Mouse (Mus musculus) MEL (cell line): ENCODE results near the gene Fam102a. TPM values are rescaled to one million over a fixed set of nuclear protein-coding genes. Genes with fewer than 3 reads are reported as not detected.

Source experiments
- DNase-seq: peaks from one replicate; pipeline ENCODE4 v3.0.0; 2011; ENCODE audit warnings: low read depth, low spot score
- H3K27ac ChIP-seq: 2 replicates; pipeline ENCODE4 v1.5.1; 2012; ENCODE audit warnings: low read depth, mild to moderate bottlenecking, control low read depth, low read length, moderate library complexity; ENCODE audit not compliant: control insufficient read depth
- H3K27me3 ChIP-seq, 2 experiments: fragments of 150-350 bp in 1 of 2; sonication (generic) in 1 of 2; 2 replicates each; pipeline ENCODE4 v1.6.1; 2012; ENCODE audit warnings: low read length in 2 of 2, mild to moderate bottlenecking in 2 of 2, improper control_type of control experiment in 1 of 2, moderate library complexity in 1 of 2; ENCODE audit not compliant: insufficient read depth in 2 of 2, control insufficient read depth in 1 of 2
- H3K36me3 ChIP-seq, 2 experiments: 2 replicates each; pipeline ENCODE4 v1.6.1; 2012 to 2014; ENCODE audit warnings: low read length in 2 of 2, improper control_type of control experiment in 1 of 2, inconsistent platforms in 1 of 2, mild to moderate bottlenecking in 1 of 2; ENCODE audit not compliant: insufficient read depth in 2 of 2, control insufficient read depth in 1 of 2
- H3K4me1 ChIP-seq, 2 experiments: fragments of 150-350 bp in 1 of 2; sonication (generic) in 1 of 2; 2 replicates each; pipeline ENCODE4 v1.6.1; 2012; ENCODE audit warnings: low read length in 2 of 2, improper control_type of control experiment in 1 of 2, mild to moderate bottlenecking in 1 of 2; ENCODE audit not compliant: insufficient read depth in 2 of 2, control insufficient read depth in 1 of 2
- H3K4me3 ChIP-seq, 2 experiments: fragments of 150-350 bp in 1 of 2; sonication (generic) in 1 of 2; 2 replicates each; pipeline ENCODE4 v1.5.1; 2012; ENCODE audit warnings: low read depth in 2 of 2, low read length in 2 of 2, mild to moderate bottlenecking in 2 of 2, moderate library complexity in 2 of 2, control low read depth in 1 of 2, improper control_type of control experiment in 1 of 2; ENCODE audit not compliant: control insufficient read depth in 1 of 2, insufficient read depth in 1 of 2
- H3K79me2 ChIP-seq: 2 replicates; pipeline ENCODE4 v1.6.1; 2012; ENCODE audit warnings: mild to moderate bottlenecking, low read length, moderate library complexity; ENCODE audit not compliant: control insufficient read depth, poor library complexity, insufficient read depth
- H3K9ac ChIP-seq: 2 replicates; pipeline ENCODE4 v1.6.1; 2012; ENCODE audit warnings: low read depth, mild to moderate bottlenecking, control low read depth, low read length, moderate library complexity; ENCODE audit not compliant: control insufficient read depth, poor library complexity, severe bottlenecking
- H3K9me3 ChIP-seq: fragments of 150-350 bp; sonication (generic); replicated peaks from 2 replicates; pipeline ENCODE4 v1.6.1; 2012; ENCODE audit warnings: mild to moderate bottlenecking, low read length, improper control_type of control experiment, moderate library complexity; ENCODE audit not compliant: insufficient read depth
- BHLHE40 ChIP-seq: IDR thresholded peaks from 2 replicates; pipeline ENCODE4 v1.6.1; 2012; ENCODE audit warnings: low read depth, mild to moderate bottlenecking, inconsistent platforms, low read length, improper control_type of control experiment, borderline replicate concordance
- CHD1 ChIP-seq: IDR thresholded peaks from 2 replicates; pipeline ENCODE4 v1.6.1; 2012; ENCODE audit warnings: low read depth, mild to moderate bottlenecking, inconsistent platforms, low read length, improper control_type of control experiment
- CTCF ChIP-seq, 3 experiments: IDR thresholded peaks in 2 of 3; conservative IDR thresholded peaks in 1 of 3; 2 replicates each; pipeline ENCODE4 v1.5.1; 2011 to 2012; ENCODE audit warnings: low read length in 3 of 3, low read depth in 2 of 3, mild to moderate bottlenecking in 2 of 3, improper control_type of control experiment in 1 of 3, inconsistent platforms in 1 of 3, mixed read lengths in 1 of 3, moderate library complexity in 1 of 3; ENCODE audit not compliant: control insufficient read depth in 1 of 3, insufficient read depth in 1 of 3, poor library complexity in 1 of 3, severe bottlenecking in 1 of 3
- E2F4 ChIP-seq: IDR thresholded peaks from 2 replicates; pipeline ENCODE4 v1.6.1; 2011; ENCODE audit warnings: low read depth, low read length, improper control_type of control experiment, borderline replicate concordance
- ELF1 ChIP-seq: IDR thresholded peaks from 2 replicates; pipeline ENCODE4 v1.6.1; 2014; ENCODE audit warnings: low read depth, mild to moderate bottlenecking, inconsistent platforms, low read length, improper control_type of control experiment, moderate library complexity
- EP300 ChIP-seq, 2 experiments: IDR thresholded peaks; 2 replicates each; pipeline ENCODE4 v1.6.1; 2011; ENCODE audit warnings: improper control_type of control experiment in 2 of 2, low read length in 2 of 2, low read depth in 1 of 2, mild to moderate bottlenecking in 1 of 2
- ETS1 ChIP-seq: IDR thresholded peaks from 2 replicates; pipeline ENCODE4 v1.6.1; 2012; ENCODE audit warnings: low read depth, mild to moderate bottlenecking, inconsistent platforms, low read length, improper control_type of control experiment, moderate library complexity
- GABPA ChIP-seq: IDR thresholded peaks from 2 replicates; pipeline ENCODE4 v1.6.1; 2012; ENCODE audit warnings: low read depth, mild to moderate bottlenecking, inconsistent platforms, low read length, improper control_type of control experiment, moderate library complexity
- GATA1 ChIP-seq: IDR thresholded peaks from 2 replicates; pipeline ENCODE4 v1.6.1; 2011; ENCODE audit warnings: low read depth, low read length, improper control_type of control experiment
- HCFC1 ChIP-seq: IDR thresholded peaks from 2 replicates; pipeline ENCODE4 v1.6.1; 2012; ENCODE audit warnings: low read depth, mild to moderate bottlenecking, inconsistent platforms, low read length, improper control_type of control experiment, moderate library complexity
- JUND ChIP-seq: IDR thresholded peaks from 2 replicates; pipeline ENCODE4 v1.6.1; 2011; ENCODE audit warnings: low read depth, mild to moderate bottlenecking, improper control_type of control experiment, low read length
- KAT2A ChIP-seq: conservative IDR thresholded peaks from 2 replicates; pipeline ENCODE4 v1.6.1; 2012; ENCODE audit warnings: low read depth, low read length, improper control_type of control experiment, inconsistent platforms
- MAX ChIP-seq: IDR thresholded peaks from 2 replicates; pipeline ENCODE4 v1.6.1; 2011; ENCODE audit warnings: low read length, improper control_type of control experiment
- MEF2A ChIP-seq: IDR thresholded peaks from 2 replicates; pipeline ENCODE4 v1.6.1; 2014; ENCODE audit warnings: low read depth, mild to moderate bottlenecking, inconsistent platforms, low read length, improper control_type of control experiment; ENCODE audit not compliant: poor library complexity, insufficient replicate concordance, severe bottlenecking; ENCODE audit errors: extremely low read depth
- MXI1 ChIP-seq: IDR thresholded peaks from 2 replicates; pipeline ENCODE4 v1.6.1; 2011; ENCODE audit warnings: mild to moderate bottlenecking, low read depth, low read length, improper control_type of control experiment
- MYB ChIP-seq: IDR thresholded peaks from 2 replicates; pipeline ENCODE4 v1.6.1; 2011; ENCODE audit warnings: mild to moderate bottlenecking, low read depth, low read length, improper control_type of control experiment
- MYC ChIP-seq: IDR thresholded peaks from 2 replicates; pipeline ENCODE4 v1.6.1; 2011; ENCODE audit warnings: low read depth, mild to moderate bottlenecking, low read length, improper control_type of control experiment, moderate library complexity
- NELFE ChIP-seq: IDR thresholded peaks from 2 replicates; pipeline ENCODE4 v1.6.1; 2011; ENCODE audit warnings: low read depth, low read length, improper control_type of control experiment
- NRF1 ChIP-seq: IDR thresholded peaks from 2 replicates; pipeline ENCODE4 v1.6.1; 2014; ENCODE audit warnings: low read depth, mild to moderate bottlenecking, inconsistent platforms, low read length, improper control_type of control experiment, moderate library complexity; ENCODE audit not compliant: poor library complexity, insufficient read depth, severe bottlenecking
- POLR2A ChIP-seq, 2 experiments: IDR thresholded peaks; 2 replicates each; pipeline ENCODE4 v1.6.1; 2011 to 2012; ENCODE audit warnings: low read length in 2 of 2, mild to moderate bottlenecking in 2 of 2, control low read depth in 1 of 2, improper control_type of control experiment in 1 of 2, low read depth in 1 of 2, moderate library complexity in 1 of 2; ENCODE audit not compliant: control insufficient read depth in 1 of 2, insufficient read depth in 1 of 2, poor library complexity in 1 of 2
- POLR2AphosphoS2 ChIP-seq: IDR thresholded peaks from 2 replicates; pipeline ENCODE4 v1.6.1; 2011; ENCODE audit warnings: low read length, improper control_type of control experiment
- POLR2AphosphoS5 ChIP-seq: IDR thresholded peaks from 2 replicates; pipeline ENCODE4 v1.6.1; 2012; ENCODE audit warnings: low read depth, borderline replicate concordance, mild to moderate bottlenecking, inconsistent platforms, low read length, moderate library complexity, mixed read lengths
- RAD21 ChIP-seq: IDR thresholded peaks from 2 replicates; pipeline ENCODE4 v1.6.1; 2011; ENCODE audit warnings: mild to moderate bottlenecking, low read depth, low read length, improper control_type of control experiment
- RCOR1 ChIP-seq: IDR thresholded peaks from 2 replicates; pipeline ENCODE4 v1.6.1; 2012; ENCODE audit warnings: low read depth, mild to moderate bottlenecking, inconsistent platforms, low read length, improper control_type of control experiment
- SIN3A ChIP-seq: IDR thresholded peaks from 2 replicates; pipeline ENCODE4 v1.6.1; 2012; ENCODE audit warnings: low read length, improper control_type of control experiment, inconsistent platforms
- SMC3 ChIP-seq: IDR thresholded peaks from 2 replicates; pipeline ENCODE4 v1.6.1; 2011; ENCODE audit warnings: low read depth, low read length, improper control_type of control experiment
- TAL1 ChIP-seq: IDR thresholded peaks from 2 replicates; pipeline ENCODE4 v1.6.1; 2012; ENCODE audit warnings: mild to moderate bottlenecking, inconsistent platforms, low read length, moderate library complexity, mixed read lengths
- TCF12 ChIP-seq: IDR thresholded peaks from 2 replicates; pipeline ENCODE4 v1.6.1; 2014; ENCODE audit warnings: low read depth, mild to moderate bottlenecking, inconsistent platforms, low read length, improper control_type of control experiment, moderate library complexity
- UBTF ChIP-seq: IDR thresholded peaks from 2 replicates; pipeline ENCODE4 v1.6.1; 2012; ENCODE audit warnings: low read depth, mild to moderate bottlenecking, inconsistent platforms, low read length, improper control_type of control experiment, moderate library complexity, borderline replicate concordance; ENCODE audit not compliant: insufficient read depth
- USF1 ChIP-seq: IDR thresholded peaks from 2 replicates; pipeline ENCODE4 v1.6.1; 2014; ENCODE audit warnings: low read depth, mild to moderate bottlenecking, inconsistent platforms, low read length, improper control_type of control experiment, moderate library complexity
- ZC3H11A ChIP-seq: IDR thresholded peaks from 2 replicates; pipeline ENCODE4 v1.6.1; 2012; ENCODE audit warnings: low read depth, mild to moderate bottlenecking, inconsistent platforms, low read length, improper control_type of control experiment
- ZKSCAN1 ChIP-seq: IDR thresholded peaks from 2 replicates; pipeline ENCODE4 v1.6.1; 2012; ENCODE audit warnings: low read depth, mild to moderate bottlenecking, inconsistent platforms, low read length, improper control_type of control experiment, moderate library complexity
- ZMIZ1 ChIP-seq: IDR thresholded peaks from 2 replicates; pipeline ENCODE4 v1.6.1; 2012; ENCODE audit warnings: low read depth, mild to moderate bottlenecking, inconsistent platforms, low read length, improper control_type of control experiment, moderate library complexity
- ZNF384 ChIP-seq: IDR thresholded peaks from 2 replicates; pipeline ENCODE4 v1.6.1; 2012; ENCODE audit warnings: low read depth, mild to moderate bottlenecking, inconsistent platforms, low read length, improper control_type of control experiment
- polyA plus RNA-seq, 2 experiments: library from polyadenylated mRNA; stranded (reverse) in 1 of 2; unstranded in 1 of 2; fragments of >175 nt in 1 of 2; fragments of >200 nt in 1 of 2; gene quantifications; 2 replicates each; pipeline versions ENCODE4 v1.2.1 to v1.2.4; 2012; ENCODE audit warnings: low replicate concordance in 2 of 2, low read depth in 1 of 2; ENCODE audit not compliant: insufficient read length in 2 of 2, insufficient read depth in 1 of 2, missing spikeins in 1 of 2
- total RNA-seq: library from RNA; depleted of rRNA; stranded (reverse); fragments of 300-350 nt; gene quantifications from 2 replicates; pipeline ENCODE4 v1.2.3, GENCODE M21; 2012

Fam102a gene
- total and polyA plus RNA-seq, 3 experiments = 1.8 to 2.4 TPM; not detected in 1

- peaks cover 0 to 6% of the 10 kb centered on the region in 2 experiments; a peak in 2 of 4 replicates for H3K36me3 ChIP-seq
- DNase-seq = peak; percentile 90
- H3K27me3 ChIP-seq = no peaks in the 10 kb centered on the region
- peak overlapping the region; percentile 74 for H3K27ac ChIP-seq
- peaks cover 5 to 27% of the 10 kb centered on the region in 2 experiments for H3K4me1 ChIP-seq
- peaks cover 2% of the 10 kb centered on the region; the same call in 1 of the 2 replicates for H3K79me2 ChIP-seq
- H3K9ac ChIP-seq = peak overlapping the region; percentile 76
- no peaks in the 10 kb centered on the region for H3K9me3 ChIP-seq
- peak overlapping the region; percentile 78 to 93 for H3K4me3 ChIP-seq
- TF ChIP-seq POLR2AphosphoS2 = no peak; the same call in 1 of the 2 replicates
- TF ChIP-seq ETS1 = 0 out of 2 replicates have a peak, but pooled peaks have one; percentile 31
- TF ChIP-seq GATA1 = no peak
- peak in 1 of 2 experiments; percentile 46; a peak in 2 of 4 replicates for TF ChIP-seq POLR2A (IDR thresholded peaks at IDR 0.05; ENCODE audit: control insufficient read depth in 1 of 2, insufficient read depth in 1 of 2, low read depth in 1 of 2, low read length in 2 of 2, poor library complexity in 1 of 2)
- TF ChIP-seq POLR2AphosphoS5 = no peak
- no peak; the same call in 1 of the 2 replicates for TF ChIP-seq MAX
- TF ChIP-seq ZNF384 = no peak
- no peak for TF ChIP-seq UBTF
- no peak for TF ChIP-seq ZKSCAN1
- TF ChIP-seq MYB = no peak
- TF ChIP-seq GABPA = no peak
- TF ChIP-seq CHD1 = 0 out of 2 replicates have a peak, but pooled peaks have one; percentile 20
- TF ChIP-seq TAL1 = no peak
- peak; percentile 27; the same call in 1 of the 2 replicates for TF ChIP-seq MYC
- 0 out of 2 replicates have a peak, but pooled peaks have one; percentile 31 for TF ChIP-seq NRF1
- TF ChIP-seq ELF1 = no peak
- no peak for TF ChIP-seq BHLHE40
- TF ChIP-seq MEF2A = no peak
- TF ChIP-seq RAD21 = peak; percentile 28
- TF ChIP-seq TCF12 = 0 out of 2 replicates have a peak, but pooled peaks have one; percentile 11
- TF ChIP-seq HCFC1 = peak; percentile 64
- no peak; the same call in 1 of the 2 replicates for TF ChIP-seq KAT2A
- TF ChIP-seq RCOR1 = peak; percentile 11; the same call in 1 of the 2 replicates
- TF ChIP-seq ZC3H11A = no peak; the same call in 1 of the 2 replicates
- peak; percentile 71 to 93 (median 75) for TF ChIP-seq CTCF (IDR thresholded peaks at IDR 0.05 in 2 of 3, conservative IDR thresholded peaks at IDR 0.05 in 1 of 3; ENCODE audit: control insufficient read depth in 1 of 3, insufficient read depth in 1 of 3, low read depth in 2 of 3, low read length in 3 of 3, poor library complexity in 1 of 3, severe bottlenecking in 1 of 3)
- peak; percentile 14 to 26; a peak in 1 of 4 replicates for TF ChIP-seq EP300 (IDR thresholded peaks at IDR 0.05; ENCODE audit: low read depth in 1 of 2, low read length in 2 of 2)
- TF ChIP-seq SIN3A = peak; percentile 60; the same call in 1 of the 2 replicates
- TF ChIP-seq MXI1 = peak; percentile 79; the same call in 1 of the 2 replicates
- no peak for TF ChIP-seq ZMIZ1
- peak; percentile 50; the same call in 1 of the 2 replicates for TF ChIP-seq USF1
- no peak for TF ChIP-seq JUND
- peak; percentile 47; the same call in 1 of the 2 replicates for TF ChIP-seq NELFE
- peak; percentile 51 for TF ChIP-seq SMC3
- TF ChIP-seq E2F4 = no peak
Observed at GRCm38 (mm10) chr2:32606161-32607142, 71.3 kb downstream of the Fam102a start.
